Mouse (Mus musculus): ENCODE results near the gene Spag9. TPM values are rescaled to one million over a fixed set of nuclear protein-coding genes. Genes with fewer than 3 reads are reported as not detected.

Gene Spag9
- total and polyA plus RNA-seq, 3 experiments: 21.0 to 32.1 (median 22.6) TPM

- TF ChIP-seq SMC3 (IDR thresholded peaks at IDR 0.05; ENCODE audit: low read depth, low read length): no peak
- no peak for TF ChIP-seq HCFC1 (IDR thresholded peaks at IDR 0.05; ENCODE audit: low read depth, low read length)
- peak; percentile 34; the same call in 1 of the 2 replicates for TF ChIP-seq TCF12 (IDR thresholded peaks at IDR 0.05; ENCODE audit: low read depth, low read length)
- TF ChIP-seq NRF1 (IDR thresholded peaks at IDR 0.05; ENCODE audit: low read depth, low read length): 0 out of 2 replicates have a peak, but pooled peaks have one; percentile 20
- TF ChIP-seq MAX (IDR thresholded peaks at IDR 0.05; ENCODE audit: low read length): no peak
- TF ChIP-seq MAZ (IDR thresholded peaks at IDR 0.05; ENCODE audit: low read depth, low read length): 0 out of 2 replicates have a peak, but pooled peaks have one; percentile 20
- TF ChIP-seq ZNF384 (IDR thresholded peaks at IDR 0.05; ENCODE audit: low read depth, low read length): peak; percentile 30; the same call in 1 of the 2 replicates
Observed at GRCm38 (mm10) chr11:94115408-94115807, 119.5 kb downstream of the Spag9 start (continued).

GRCm38 (mm10) chr11:94116655-94117054 lies 120.8 kb downstream of the Spag9 start:
- no peaks in the 10 kb centered on the region for H3K9me3 ChIP-seq (replicated peaks; ENCODE audit: low read length)
- dilution Hi-C loops (cut with MboI; ENCODE audit: extremely low pct_ligation_motif_present, extremely low pct_unique_long_range_greater_than_20kb, low sequenced_read_pairs) (no loop called here), in situ Hi-C loops (cut with MboI; ENCODE audit: low pct_ligation_motif_present, low pct_unique_long_range_greater_than_20kb, low sequenced_read_pairs) (no loop called here)
- TF ChIP-seq CTCF (conservative IDR thresholded peaks at IDR 0.05 in 1 of 2, IDR thresholded peaks at IDR 0.05 in 1 of 2; ENCODE audit: low read depth in 2 of 2, low read length in 2 of 2) (no peak), RCOR1 (conservative IDR thresholded peaks at IDR 0.05; ENCODE audit: low read depth, low read length) (no peak), MYC (IDR thresholded peaks at IDR 0.05; ENCODE audit: low read depth, low read length) (no peak), ELF1 (IDR thresholded peaks at IDR 0.05; ENCODE audit: low read depth, low read length) (no peak), ETS1 (conservative IDR thresholded peaks at IDR 0.05; ENCODE audit: low read depth, low read length) (no peak), JUN (IDR thresholded peaks at IDR 0.05; ENCODE audit: insufficient read depth, low read depth, low read length) (no peak), UBTF (IDR thresholded peaks at IDR 0.05; ENCODE audit: low read depth, low read length) (no peak), POLR2A (IDR thresholded peaks at IDR 0.05; ENCODE audit: low read depth, low read length) (no peak), HCFC1 (IDR thresholded peaks at IDR 0.05; ENCODE audit: low read depth, low read length) (no peak)
- peaks cover 12 to 44% of the 10 kb centered on the region in 2 experiments for H3K4me1 ChIP-seq (ENCODE audit: control insufficient read depth in 1 of 2, insufficient read depth in 2 of 2)
- peaks cover 11 to 62% of the 10 kb centered on the region in 2 experiments for H3K36me3 ChIP-seq (replicated peaks in 1 of 2; ENCODE audit: control insufficient read depth in 1 of 2, insufficient read depth in 1 of 2, low read length in 1 of 2)
- H3K9ac ChIP-seq (ENCODE audit: insufficient read depth, low read depth): no peak overlapping the region
- H3K27ac ChIP-seq (ENCODE audit: insufficient read depth, low read depth): no peak overlapping the region
- H3K4me3 ChIP-seq (replicated peaks in 1 of 3; ENCODE audit: low read depth in 2 of 3, low read length in 2 of 3, poor library complexity in 1 of 3): no peak overlapping the region
- no peak overlapping the region for H3K4me2 ChIP-seq (ENCODE audit: insufficient read depth, low read depth, poor library complexity, severe bottlenecking)
- DNase-seq (ENCODE audit: extremely low read depth): no peak
- H3K79me2 ChIP-seq (replicated peaks; ENCODE audit: control insufficient read depth, extremely low read depth, insufficient read depth, poor library complexity, severe bottlenecking): no peaks in the 10 kb centered on the region
- no peaks in the 10 kb centered on the region for H3K27me3 ChIP-seq (replicated peaks)

- Histone ChIP-seq H3K4me2 (ENCODE audit: insufficient read depth, low read depth, poor library complexity, severe bottlenecking) (no peak overlapping the region), H3K9me3 (replicated peaks; ENCODE audit: low read length) (no peaks in the 10 kb centered on the region), H3K9ac (ENCODE audit: insufficient read depth, low read depth) (no peak overlapping the region), H3K79me2 (replicated peaks; ENCODE audit: control insufficient read depth, extremely low read depth, insufficient read depth, poor library complexity, severe bottlenecking) (no peaks in the 10 kb centered on the region), H3K27ac (ENCODE audit: insufficient read depth, low read depth) (no peak overlapping the region), H3K36me3 (replicated peaks in 1 of 2; ENCODE audit: control insufficient read depth in 1 of 2, insufficient read depth in 1 of 2, low read length in 1 of 2) (peaks cover 15 to 62% of the 10 kb centered on the region in 2 experiments), H3K27me3 (replicated peaks) (no peaks in the 10 kb centered on the region), H3K4me1 (ENCODE audit: control insufficient read depth in 1 of 2, insufficient read depth in 2 of 2) (peaks cover 12 to 53% of the 10 kb centered on the region in 2 experiments), H3K4me3 (replicated peaks in 1 of 3; ENCODE audit: low read depth in 2 of 3, low read length in 2 of 3, poor library complexity in 1 of 3) (no peak overlapping the region)
- TF ChIP-seq ELF1 (IDR thresholded peaks at IDR 0.05; ENCODE audit: low read depth, low read length): no peak
- no peak for TF ChIP-seq USF1 (IDR thresholded peaks at IDR 0.05; ENCODE audit: low read depth, low read length)
- TF ChIP-seq USF2 (conservative IDR thresholded peaks at IDR 0.05; ENCODE audit: low read depth, low read length): no peak
- no peak for TF ChIP-seq CTCF (conservative IDR thresholded peaks at IDR 0.05 in 1 of 2, IDR thresholded peaks at IDR 0.05 in 1 of 2; ENCODE audit: low read depth in 2 of 2, low read length in 2 of 2)
- no peak for TF ChIP-seq CHD2 (IDR thresholded peaks at IDR 0.05; ENCODE audit: low read length)
- no peak for TF ChIP-seq MAFK (IDR thresholded peaks at IDR 0.05; ENCODE audit: insufficient replicate concordance, low read length)
- no peak for TF ChIP-seq ZKSCAN1 (IDR thresholded peaks at IDR 0.05; ENCODE audit: borderline replicate concordance, low read depth, low read length)
- TF ChIP-seq SMC3 (IDR thresholded peaks at IDR 0.05; ENCODE audit: low read depth, low read length): no peak
- no peak for TF ChIP-seq ZNF384 (IDR thresholded peaks at IDR 0.05; ENCODE audit: low read depth, low read length)
- dilution Hi-C loops (cut with MboI; ENCODE audit: extremely low pct_ligation_motif_present, extremely low pct_unique_long_range_greater_than_20kb, low sequenced_read_pairs) (no loop called here), in situ Hi-C loops (cut with MboI; ENCODE audit: low pct_ligation_motif_present, low pct_unique_long_range_greater_than_20kb, low sequenced_read_pairs) (no loop called here)
- DNase-seq (ENCODE audit: extremely low read depth): no peak
Observed at GRCm38 (mm10) chr11:94117836-94118235, 121.9 kb downstream of the Spag9 start.

Data from CH12.LX (cell line).